Mouse (Mus musculus) kidney, postnatal 0 days (tissue): ENCODE results near the gene Zyg11b. TPM values are rescaled to one million over a fixed set of nuclear protein-coding genes. Genes with fewer than 3 reads are reported as not detected.

Experiments
- ATAC-seq: fragments of 200-750 bp; cut with Nextera tagmentation; replicated peaks from 2 replicates; pipeline ENCODE4 v1.8.0; 2017; ENCODE audit warnings: low read depth, moderate number of reproducible peaks, moderate TSS enrichment, moderate library complexity; ENCODE audit not compliant: low FRiP score
- DNase-seq: peaks from one replicate; pipeline ENCODE4 v3.0.0-alpha.2; 2016; ENCODE audit warnings: low spot score
- H3K27ac ChIP-seq: fragments of 300-500 bp; sonication (generic); 2 replicates; pipeline ENCODE4 v1.5.1; 2014; ENCODE audit warnings: mild to moderate bottlenecking
- H3K27me3 ChIP-seq: fragments of 300-500 bp; sonication (generic); 2 replicates; pipeline ENCODE4 v1.6.1; 2014; ENCODE audit warnings: low read length, mixed read lengths; ENCODE audit not compliant: insufficient read depth
- H3K36me3 ChIP-seq: fragments of 300-500 bp; sonication (generic); 2 replicates; pipeline ENCODE4 v1.6.1; 2014; ENCODE audit warnings: low read length, mixed read lengths; ENCODE audit not compliant: insufficient read depth
- H3K4me1 ChIP-seq: fragments of 300-500 bp; sonication (generic); replicated peaks from 2 replicates; pipeline ENCODE4 v1.6.1; 2014; ENCODE audit warnings: antibody characterized with exemption, low read length, mixed read lengths; ENCODE audit not compliant: insufficient read depth
- H3K4me2 ChIP-seq: fragments of 300-500 bp; sonication (generic); 2 replicates; pipeline ENCODE4 v1.6.1; 2014; ENCODE audit warnings: mild to moderate bottlenecking, low read length, moderate library complexity, mixed read lengths
- H3K4me3 ChIP-seq: fragments of 300-500 bp; sonication (generic); replicated peaks from 2 replicates; pipeline ENCODE4 v1.5.1; 2014; ENCODE audit warnings: low read depth, low read length
- H3K9ac ChIP-seq: fragments of 300-500 bp; sonication (generic); 2 replicates; pipeline ENCODE4 v1.6.1; 2014; ENCODE audit warnings: low read depth, low read length
- H3K9me3 ChIP-seq: fragments of 300-500 bp; sonication (generic); replicated peaks from 2 replicates; pipeline ENCODE4 v1.6.1; 2016; ENCODE audit warnings: low read length, inconsistent platforms, mixed read lengths
- CTCF ChIP-seq: IDR thresholded peaks from 2 replicates; pipeline ENCODE4 v1.5.1; 2016; ENCODE audit warnings: antibody characterized with exemption, low read depth, mild to moderate bottlenecking, moderate library complexity
- WGBS: fragments of 180-500 bp; shearing (Covaris S2); extraction: QIAGEN DNeasy Blood & Tissue Kit; methylation state at CpG from one replicate; pipeline ENCODE4 v1.1.7; 2014; 5-methylcytosine and 5-hydroxymethylcytosine counted together
- polyA plus RNA-seq: library from polyadenylated mRNA; unstranded; fragments of >200 nt; fragmentation: Nextera tagmentation; extraction: Ambion mirVana; gene quantifications from 2 replicates; pipeline ENCODE4 v1.2.1, GENCODE M21; 2015

The Zyg11b gene
- polyA plus RNA-seq, 1 experiment from 2014 or later, result 7.4 TPM

GRCm38 (mm10) chr4:108300266-108300665 is 630 bp downstream of the Zyg11b start:
- H3K9ac ChIP-seq, result peak overlapping the region; percentile 80
- H3K27ac ChIP-seq, result peak overlapping the region; percentile 86; the same call in 1 of the 2 replicates
- no peaks in the 10 kb centered on the region for H3K36me3 ChIP-seq
- 0 out of 2 replicates have a peak, but pooled peaks cover 2% of the 10 kb centered on the region for H3K9me3 ChIP-seq
- DNase-seq, result peak; percentile 47
- no peak for TF ChIP-seq CTCF
- H3K4me2 ChIP-seq, result peak overlapping the region; percentile 74
- peak overlapping the region; percentile 82 for H3K4me3 ChIP-seq
- no peak for ATAC-seq
- no peaks in the 10 kb centered on the region for H3K27me3 ChIP-seq
- WGBS, result 1% methylated on average over 14 of the region's 14 CpGs
- peaks cover 7% of the 10 kb centered on the region; the same call in 1 of the 2 replicates for H3K4me1 ChIP-seq

GRCm38 (mm10) chr4:108276973-108277372 is 23.9 kb downstream of the Zyg11b start:
- TF ChIP-seq CTCF, result no peak
- DNase-seq (no peak), ATAC-seq (no peak)
- no peak overlapping the region for H3K9ac ChIP-seq
- no peak overlapping the region for H3K4me2 ChIP-seq
- no peaks in the 10 kb centered on the region for H3K4me1 ChIP-seq
- H3K9me3 ChIP-seq, result no peaks in the 10 kb centered on the region
- H3K27ac ChIP-seq, result no peak overlapping the region
- H3K27me3 ChIP-seq, result no peaks in the 10 kb centered on the region
- 94% methylated on average over 3 of the region's 3 CpGs for WGBS
- 0 out of 2 replicates have a peak, but pooled peaks cover 3% of the 10 kb centered on the region for H3K36me3 ChIP-seq
- H3K4me3 ChIP-seq, result no peak overlapping the region

- WGBS, result 73% methylated on average over 4 of the region's 4 CpGs
- H3K4me3 ChIP-seq, result no peak overlapping the region
- no peaks in the 10 kb centered on the region for H3K27me3 ChIP-seq
- H3K4me1 ChIP-seq, result no peaks in the 10 kb centered on the region
- no peak overlapping the region for H3K9ac ChIP-seq
- DNase-seq (no peak), ATAC-seq (no peak)
- no peak overlapping the region for H3K27ac ChIP-seq
- no peak for TF ChIP-seq CTCF
- H3K9me3 ChIP-seq, result no peaks in the 10 kb centered on the region
- H3K36me3 ChIP-seq, result no peaks in the 10 kb centered on the region
- H3K4me2 ChIP-seq, result no peak overlapping the region
These were observed 28.6 kb downstream of the Zyg11b start for GRCm38 (mm10) chr4:108272286-108272685.

- Histone ChIP-seq H3K9me3 (no peaks in the 10 kb centered on the region), H3K4me3 (no peak overlapping the region), H3K27me3 (no peaks in the 10 kb centered on the region), H3K36me3 (peaks cover 12% of the 10 kb centered on the region; the same call in 1 of the 2 replicates), H3K27ac (no peak overlapping the region), H3K4me1 (no peaks in the 10 kb centered on the region), H3K4me2 (no peak overlapping the region), H3K9ac (no peak overlapping the region)
- 94% methylated on average over 7 of the region's 7 CpGs for WGBS
- ATAC-seq (no peak), DNase-seq (no peak)
- TF ChIP-seq CTCF, result no peak
These were observed 35.1 kb downstream of the Zyg11b start for GRCm38 (mm10) chr4:108265774-108266173.

GRCm38 (mm10) chr4:108253317-108253716 is 47.6 kb downstream of the Zyg11b start:
- H3K36me3 ChIP-seq, result peaks cover 30% of the 10 kb centered on the region
- H3K27me3 ChIP-seq, result no peaks in the 10 kb centered on the region
- peak; percentile 44 for TF ChIP-seq CTCF
- ATAC-seq (no peak), DNase-seq (no peak)
- WGBS, result 91% methylated on average over 6 of the region's 6 CpGs
- no peak overlapping the region for H3K4me3 ChIP-seq
- no peak overlapping the region for H3K9ac ChIP-seq
- no peaks in the 10 kb centered on the region for H3K4me1 ChIP-seq
- no peak overlapping the region for H3K4me2 ChIP-seq
- no peak overlapping the region for H3K27ac ChIP-seq
- H3K9me3 ChIP-seq, result no peaks in the 10 kb centered on the region

- Histone ChIP-seq H3K4me2 (no peak overlapping the region), H3K36me3 (peaks cover 24% of the 10 kb centered on the region), H3K9ac (no peak overlapping the region), H3K27ac (no peak overlapping the region), H3K27me3 (no peaks in the 10 kb centered on the region), H3K4me1 (no peaks in the 10 kb centered on the region), H3K4me3 (no peak overlapping the region), H3K9me3 (no peaks in the 10 kb centered on the region)
- no peak for TF ChIP-seq CTCF
- 92% methylated on average over 9 of the region's 9 CpGs for WGBS
- ATAC-seq (no peak), DNase-seq (no peak)
These were observed 50.4 kb downstream of the Zyg11b start for GRCm38 (mm10) chr4:108250501-108250900.

GRCm38 (mm10) chr4:108249314-108249713 is 51.6 kb downstream of the Zyg11b start:
- no peak overlapping the region for H3K9ac ChIP-seq
- H3K4me3 ChIP-seq, result no peak overlapping the region
- no peaks in the 10 kb centered on the region for H3K9me3 ChIP-seq
- WGBS, result 83% methylated on average over 3 of the region's 3 CpGs
- TF ChIP-seq CTCF, result peak; percentile 43; the same call in 1 of the 2 replicates
- H3K27ac ChIP-seq, result no peak overlapping the region
- H3K4me1 ChIP-seq, result no peaks in the 10 kb centered on the region
- peaks cover 23% of the 10 kb centered on the region for H3K36me3 ChIP-seq
- H3K4me2 ChIP-seq, result no peak overlapping the region
- ATAC-seq (no peak), DNase-seq (peak; percentile 10)
- no peaks in the 10 kb centered on the region for H3K27me3 ChIP-seq
